35 mouse cellular contexts compared by ENCODE assay signal in the genomic region with DNA sequence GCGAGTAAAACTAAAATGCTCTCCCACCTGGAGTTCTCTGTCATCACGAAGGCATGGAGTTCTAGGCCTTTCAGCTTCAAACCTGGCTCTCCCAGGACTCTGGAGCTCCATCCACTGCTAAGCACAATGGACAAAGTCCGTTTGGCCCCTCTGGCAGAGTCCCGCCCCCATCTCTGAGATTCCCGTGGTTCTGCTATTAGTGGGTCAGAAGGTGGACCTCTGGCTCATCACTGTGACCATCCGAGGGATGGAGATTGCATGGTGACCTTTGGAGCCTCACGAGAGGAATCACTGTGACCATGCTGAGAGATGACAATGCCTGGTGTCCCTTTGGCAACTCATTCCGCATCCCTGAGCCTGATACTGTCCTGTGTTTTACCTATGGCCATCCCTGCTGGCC. TPM values are rescaled to one million over a fixed set of nuclear protein-coding genes. Genes with fewer than 3 reads are reported as not detected.
DNase-seq lines count a peak whose midpoint lies in the region; ATAC-seq and TF ChIP-seq lines count a peak whose summit lies in the region.
"Had no signal": no experiment of that assay in that cellular context is flagged by ENCODE, and none has a peak within 500 bp of the region (broad histone marks: within the 10 kb centered on the region; RNA-seq: fewer than 3 reads in every experiment).

No protein-coding gene starts in this region.

- H3K4me1 ChIP-seq in kidney, embryonic 14.5 days (ENCODE audit: control insufficient read depth, insufficient read depth, low read length), result peaks cover 7% of the 10 kb centered on the region; the same call in 1 of the 2 replicates
- peaks cover 11% of the 10 kb centered on the region for H3K4me1 ChIP-seq in liver, embryonic 16.5 days (ENCODE audit: control insufficient read depth, low read depth, low read length)

- H3K36me3 ChIP-seq in kidney, embryonic 14.5 days (ENCODE audit: control insufficient read depth, insufficient read depth, low read length), result no peaks in the 10 kb centered on the region
- H3K36me3 ChIP-seq in liver, embryonic 16.5 days (ENCODE audit: control insufficient read depth, insufficient read depth), result no peaks in the 10 kb centered on the region
- H3K36me3 ChIP-seq: forebrain, embryonic 15.5 days; heart, embryonic 12.5 days; hindbrain, embryonic 15.5 days; lung, embryonic 15.5 days; neural tube, embryonic 12.5 days; stomach, embryonic 15.5 days had no signal

- H3K27me3 ChIP-seq in kidney, embryonic 14.5 days (ENCODE audit: control insufficient read depth, insufficient read depth, low read length), result no peaks in the 10 kb centered on the region
- no peaks in the 10 kb centered on the region for H3K27me3 ChIP-seq in liver, embryonic 16.5 days (ENCODE audit: control insufficient read depth, insufficient read depth, low read depth, low read length)
- H3K27me3 ChIP-seq: CH12.LX; embryonic facial prominence, embryonic 13.5 days; forebrain, embryonic 15.5 days; hindbrain, embryonic 15.5 days; lung, embryonic 15.5 days; neural tube, embryonic 12.5 days; stomach, embryonic 15.5 days had no signal

- no peak for ATAC-seq in kidney, embryonic 14.5 days (ENCODE audit: low FRiP score, low TSS enrichment)
- 0 out of 2 replicates have a peak, but pooled peaks have one; percentile 11 for ATAC-seq in liver, embryonic 16.5 days (ENCODE audit: low read depth)
- ATAC-seq: activated CD4-positive, CD25-positive, alpha-beta regulatory T cell, adult 4 months; forebrain, embryonic 15.5 days had no signal

- intact Hi-C loops in gastrocnemius, adult 2 months (cut with DNase I), result no loop called here

- peak; percentile 31 for DNase-seq in adrenal gland, adult 2 months
- no peak for DNase-seq in adrenal gland, postnatal 36 days
- DNase-seq in kidney, adult 8-10 months, result peak; percentile 73 to 81
- DNase-seq in kidney, postnatal 25 days, result peak; percentile 66 to 78
- DNase-seq in cerebellum, postnatal 14 days, result no peak
- DNase-seq in gastrocnemius, adult 2 months, result no peak
- DNase-seq: adrenal gland, adult 8-10 months; cerebellum, adult 9-10 months; gastrocnemius, postnatal 36 days; heart, adult 2 months; layer of hippocampus, postnatal 36 days; left cerebral cortex, postnatal 4 days; thymus, postnatal 25 days had no signal

- 81% methylated on average over 8 of the region's 8 CpGs for WGBS in kidney, embryonic 14.5 days
- WGBS in liver, embryonic 16.5 days (ENCODE audit: insufficient replicate concordance), result 55% methylated on average over 8 of the region's 8 CpGs

- H3K4me3 ChIP-seq in kidney, embryonic 14.5 days (ENCODE audit: low read length), result no peak overlapping the region
- no peak overlapping the region for H3K4me3 ChIP-seq in liver, embryonic 16.5 days (ENCODE audit: low read depth, low read length)
- no peak overlapping the region for H3K4me3 ChIP-seq in gastrocnemius, adult 2 months
- H3K4me3 ChIP-seq: embryonic facial prominence, embryonic 13.5 days; forebrain, embryonic 10.5 days; forebrain, embryonic 15.5 days; heart, adult 2 months; heart, embryonic 12.5 days; hindbrain, embryonic 10.5 days; hindbrain, embryonic 15.5 days; lung, embryonic 15.5 days; myocyte; neural tube, embryonic 12.5 days; stomach, embryonic 15.5 days had no signal

- H3K9ac ChIP-seq in kidney, embryonic 14.5 days (ENCODE audit: low read depth, low read length), result no peak overlapping the region
- H3K9ac ChIP-seq in liver, embryonic 16.5 days (ENCODE audit: low read depth, low read length), result no peak overlapping the region
- H3K9ac ChIP-seq: embryonic facial prominence, embryonic 13.5 days; forebrain, embryonic 15.5 days; heart, embryonic 12.5 days; hindbrain, embryonic 15.5 days; lung, embryonic 15.5 days; neural tube, embryonic 12.5 days; stomach, embryonic 15.5 days had no signal

- TF ChIP-seq CTCF in gastrocnemius, adult 2 months (IDR thresholded peaks at IDR 0.05), result no peak

- H3K4me2 ChIP-seq in kidney, embryonic 14.5 days (replicated peaks; ENCODE audit: low read depth, low read length), result no peak overlapping the region
- no peak overlapping the region for H3K4me2 ChIP-seq in liver, embryonic 16.5 days (ENCODE audit: low read depth, low read length)
- H3K4me2 ChIP-seq: embryonic facial prominence, embryonic 13.5 days; forebrain, embryonic 15.5 days; heart, embryonic 12.5 days; hindbrain, embryonic 15.5 days; lung, embryonic 15.5 days; midbrain, embryonic 11.5 days; neural tube, embryonic 12.5 days; stomach, embryonic 15.5 days had no signal

- no peak overlapping the region for H3K27ac ChIP-seq in kidney, embryonic 14.5 days (ENCODE audit: low read depth, low read length)
- H3K27ac ChIP-seq in liver, embryonic 16.5 days (ENCODE audit: low read length), result no peak overlapping the region; the same call in 1 of the 2 replicates
- no peak overlapping the region for H3K27ac ChIP-seq in gastrocnemius, adult 2 months
- H3K27ac ChIP-seq: embryonic facial prominence, embryonic 13.5 days; forebrain, embryonic 10.5 days; forebrain, embryonic 15.5 days; heart, adult 2 months; hindbrain, embryonic 10.5 days; hindbrain, embryonic 15.5 days; lung, embryonic 15.5 days; neural tube, embryonic 12.5 days; stomach, embryonic 15.5 days had no signal

- no peaks in the 10 kb centered on the region for H3K9me3 ChIP-seq in kidney, embryonic 14.5 days (ENCODE audit: control insufficient read depth, low read length)
- no peaks in the 10 kb centered on the region for H3K9me3 ChIP-seq in liver, embryonic 16.5 days (replicated peaks; ENCODE audit: control insufficient read depth, low read length)
- H3K9me3 ChIP-seq: embryonic facial prominence, embryonic 13.5 days; forebrain, embryonic 10.5 days; forebrain, embryonic 15.5 days; heart, embryonic 12.5 days; hindbrain, embryonic 10.5 days; hindbrain, embryonic 15.5 days; lung, embryonic 15.5 days; neural tube, embryonic 12.5 days; stomach, embryonic 15.5 days had no signal

RNA-seq across cellular contexts. Expression of gene Bcr, which starts 7.5 kb away (rescaled TPM):
- 10 to 100 TPM; 40.2 to 43.2 TPM for total RNA-seq in adrenal gland, adult 2 months (2021)
- 20.0 and 20.1 TPM in 2 replicates for polyA plus RNA-seq in adrenal gland, adult 2 months (2012; rRNA removed)
- 10 to 100 TPM; 33.8 to 47.7 TPM for total RNA-seq in adrenal gland, postnatal 36 days (2021)
- 9.2 and 10.0 TPM in 2 replicates for polyA plus RNA-seq in kidney, embryonic 14.5 days (2014; fragmentation: Nextera tagmentation; extraction: Ambion mirVana)
- polyA plus RNA-seq in liver, embryonic 16.5 days (2015; fragmentation: Nextera tagmentation; extraction: Ambion mirVana), result 1.8 and 2.0 TPM in 2 replicates
- 1 to 10 TPM; 4.1 to 5.1 TPM for total RNA-seq in gastrocnemius, adult 2 months (2021)

RNA-seq across cellular contexts. Expression of gene Rab36, which starts 16.0 kb away (rescaled TPM):
- total RNA-seq in adrenal gland, adult 2 months (2021), result 10 to 100 TPM; 12.9 to 16.3 TPM
- polyA plus RNA-seq in adrenal gland, adult 2 months (2012; rRNA removed), result 38.1 and 40.4 TPM in 2 replicates
- total RNA-seq in adrenal gland, postnatal 36 days (2021), result 10 to 100 TPM; 11.9 to 14.9 TPM
- 9.6 and 11.8 TPM in 2 replicates for polyA plus RNA-seq in kidney, embryonic 14.5 days (2014; fragmentation: Nextera tagmentation; extraction: Ambion mirVana)
- 1.5 TPM in 2 replicates for polyA plus RNA-seq in liver, embryonic 16.5 days (2015; fragmentation: Nextera tagmentation; extraction: Ambion mirVana)
- total RNA-seq in gastrocnemius, adult 2 months (2021), result under 1 TPM; 0.47 to 0.59 TPM

RNA-seq across cellular contexts. Expression of gene Rsph14, which starts 20.5 kb away (rescaled TPM):
- total RNA-seq in adrenal gland, adult 2 months (2021), result 1 to 10 TPM in 1 of 2 experiments, not detected in 1; 1.8 TPM
- polyA plus RNA-seq in adrenal gland, adult 2 months (2012; rRNA removed), result 0.54 TPM in 1 of 2 replicates, not detected in the other
- under 1 TPM; 0.56 TPM for total RNA-seq in adrenal gland, postnatal 36 days (2021)
- polyA plus RNA-seq in kidney, embryonic 14.5 days (2014; fragmentation: Nextera tagmentation; extraction: Ambion mirVana), result not detected in 2 replicates
- not detected in 2 replicates for polyA plus RNA-seq in liver, embryonic 16.5 days (2015; fragmentation: Nextera tagmentation; extraction: Ambion mirVana)
- total RNA-seq in gastrocnemius, adult 2 months (2021), result not detected
- total RNA-seq: CH12.LX; gastrocnemius, adult 18-20 months; gastrocnemius, postnatal 36 days; heart, adult 2 months had no signal
- polyA plus RNA-seq: activated CD4-positive, CD25-positive, alpha-beta regulatory T cell, adult 4 months; C2C12; embryonic facial prominence, embryonic 13.5 days; forebrain, embryonic 10.5 days; heart, embryonic 12.5 days; heart, postnatal 0 days; intestine, embryonic 14.5 days; large intestine, adult 2 months; limb, embryonic 14.5 days; midbrain, embryonic 11.5 days; myocyte; neural tube, embryonic 12.5 days; small intestine, adult 2 months; stomach, embryonic 15.5 days had no signal

Comparison
In these comparisons a context has a peak if more than half of its experiments do, and no peak if none do; other contexts are left out.
1. DNase-seq: peak in adrenal gland, adult 2 months (single experiment), kidney, adult 8-10 months (2 of 2) and kidney, postnatal 25 days (2 of 2); none in adrenal gland, postnatal 36 days (0 of 2), cerebellum, postnatal 14 days (0 of 2) and gastrocnemius, adult 2 months (single experiment).
2. RNA of gene Bcr, which starts 7.5 kb away (total RNA-seq): 33.8 to 47.7 TPM in adrenal gland, postnatal 36 days and 40.2 to 43.2 TPM in adrenal gland, adult 2 months; 4.1 to 5.1 TPM in gastrocnemius, adult 2 months; every median in the first group is over 4 times any median in the second.
3. RNA of gene Rab36, which starts 16.0 kb away (total RNA-seq): 12.9 to 16.3 TPM in adrenal gland, adult 2 months and 11.9 to 14.9 TPM in adrenal gland, postnatal 36 days; 0.47 to 0.59 TPM in gastrocnemius, adult 2 months; every median in the first group is over 4 times any median in the second.